Mouse (Mus musculus): ENCODE measurements at regions not wholly inside any gene's neighbourhood (a gene's known extent, or its start where the extent isn't known, plus 50 kb on each side); places are given as distances from the start of the nearest gene placed in this dataset.
A peak's percentile ranks its signal among the peaks of the same experiment; 100 is the strongest.

DNA sequence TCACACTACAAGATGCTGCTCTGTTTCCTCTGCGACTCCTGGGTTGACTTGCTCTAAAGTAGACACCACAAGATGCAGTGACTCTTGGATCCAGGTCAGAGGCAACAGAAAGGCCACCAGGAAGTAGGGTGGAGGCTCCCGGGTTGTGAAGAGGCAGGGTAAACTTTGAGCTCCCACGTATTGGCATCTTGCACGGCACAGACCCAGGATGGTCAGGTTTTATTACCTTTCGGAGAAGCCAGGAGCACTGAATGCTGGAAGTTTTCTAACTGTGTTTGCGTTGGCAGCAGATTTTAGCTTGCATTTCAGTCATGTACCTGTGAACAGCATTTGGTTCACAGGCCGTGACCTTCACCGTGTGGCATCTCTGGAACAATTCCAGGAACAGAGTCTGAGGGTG lies 227.2 kb upstream of the Foxq1 start:
- DNase-seq (ENCODE audit: low spot score in 2 of 2) = no peak

DNA sequence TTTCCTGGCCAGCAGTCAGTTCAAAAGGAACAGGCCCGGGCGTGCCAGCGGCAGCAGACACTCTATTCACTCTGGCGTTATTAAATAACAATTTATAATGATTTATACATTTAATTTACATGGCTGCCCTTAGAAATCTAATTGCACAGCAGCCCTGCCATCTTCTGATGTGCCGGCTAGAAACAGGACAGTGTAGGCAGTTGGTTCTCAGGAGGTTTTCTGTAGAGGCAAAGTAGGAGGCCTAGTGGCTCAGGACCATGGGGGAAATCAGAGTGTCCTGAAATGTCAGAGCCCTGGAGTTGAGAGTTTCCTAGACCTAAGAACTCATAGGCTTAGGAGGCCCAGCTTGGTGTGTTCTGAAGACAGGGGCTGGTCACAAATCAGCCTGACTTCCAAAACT lies 225.2 kb upstream of the Foxq1 start:
- no peak for DNase-seq (ENCODE audit: low spot score in 2 of 2)

DNA sequence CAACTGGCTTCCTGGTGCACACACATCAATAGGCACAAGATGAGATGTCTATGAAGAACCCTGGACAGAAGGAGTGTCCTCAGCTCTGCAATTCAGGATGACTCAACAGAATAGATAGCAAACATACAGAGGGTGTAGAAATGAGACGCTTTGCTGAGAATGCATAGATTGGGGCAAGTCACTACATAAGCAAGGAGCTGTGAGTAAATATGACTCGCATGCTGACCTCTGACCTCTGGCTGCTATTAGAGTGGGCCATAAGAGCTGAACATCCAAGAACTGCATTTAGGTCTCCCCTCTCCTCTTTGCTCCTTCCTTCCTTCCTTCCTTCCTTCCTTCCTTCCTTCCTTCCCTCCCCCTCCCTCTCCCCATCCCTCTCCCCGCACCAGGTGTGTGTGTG lies 221.0 kb upstream of the Foxq1 start:
- no peak for DNase-seq (ENCODE audit: low spot score in 2 of 2)

DNA sequence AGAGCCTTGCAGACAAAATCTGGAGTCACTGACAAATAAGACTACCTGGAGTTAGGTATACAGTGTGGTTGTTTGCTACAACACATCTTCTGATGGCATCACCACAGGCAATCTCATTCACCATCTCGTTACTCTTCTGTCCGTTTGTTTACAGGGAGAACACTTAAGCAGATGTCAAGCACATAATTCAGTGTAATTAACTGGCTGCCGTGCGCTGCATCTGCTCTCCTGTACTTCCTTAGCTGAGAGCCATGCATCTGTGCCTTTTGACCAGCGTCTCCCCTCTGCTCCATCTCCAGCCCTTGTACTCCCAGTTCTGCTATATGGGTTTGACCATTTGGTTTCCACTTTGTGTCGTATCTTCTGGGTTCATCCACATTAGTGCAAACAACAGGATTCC lies 218.3 kb upstream of the Foxq1 start:
- no peak for DNase-seq (ENCODE audit: low spot score in 2 of 2)

DNA sequence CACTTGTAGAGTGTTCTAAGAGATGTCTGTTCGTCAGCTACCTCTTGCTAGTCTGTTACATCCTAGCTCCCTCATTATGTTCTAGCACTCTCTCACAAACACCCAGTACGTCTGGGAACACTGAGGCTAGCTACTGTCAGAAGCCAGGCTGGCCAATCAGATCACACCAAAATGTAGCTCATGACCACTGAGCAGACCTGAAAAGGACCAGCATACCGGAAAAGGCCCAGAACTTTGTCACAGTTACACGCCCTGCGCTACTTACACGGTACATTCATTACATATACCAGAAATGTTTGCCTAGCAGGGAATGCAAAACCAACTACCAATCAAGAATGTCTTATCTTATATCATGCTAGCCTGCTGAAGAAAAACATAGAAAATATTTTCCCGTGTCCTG lies 216.5 kb upstream of the Foxq1 start:
- DNase-seq (ENCODE audit: low spot score in 2 of 2) = no peak

DNA sequence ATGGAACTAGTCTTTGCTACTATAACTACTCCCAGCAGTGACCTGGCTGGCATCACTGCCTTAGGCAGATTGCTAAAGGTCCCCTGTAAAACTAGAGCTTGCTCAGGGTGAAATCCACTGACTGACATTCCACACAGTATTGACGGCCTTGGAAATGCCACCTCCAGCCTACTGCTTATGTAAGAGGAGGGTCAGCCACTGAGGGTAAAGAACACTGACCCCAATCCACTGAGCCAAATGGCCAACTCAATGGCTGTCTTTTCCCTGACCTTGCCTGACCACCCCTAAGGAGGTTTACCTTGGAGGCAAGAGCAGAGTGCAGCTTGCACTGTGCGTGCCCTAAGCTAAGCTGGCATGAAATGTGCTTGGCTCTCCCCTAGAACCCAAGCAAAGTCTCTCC lies 216.0 kb upstream of the Foxq1 start:
- no peak for DNase-seq (ENCODE audit: low spot score in 2 of 2)

DNA sequence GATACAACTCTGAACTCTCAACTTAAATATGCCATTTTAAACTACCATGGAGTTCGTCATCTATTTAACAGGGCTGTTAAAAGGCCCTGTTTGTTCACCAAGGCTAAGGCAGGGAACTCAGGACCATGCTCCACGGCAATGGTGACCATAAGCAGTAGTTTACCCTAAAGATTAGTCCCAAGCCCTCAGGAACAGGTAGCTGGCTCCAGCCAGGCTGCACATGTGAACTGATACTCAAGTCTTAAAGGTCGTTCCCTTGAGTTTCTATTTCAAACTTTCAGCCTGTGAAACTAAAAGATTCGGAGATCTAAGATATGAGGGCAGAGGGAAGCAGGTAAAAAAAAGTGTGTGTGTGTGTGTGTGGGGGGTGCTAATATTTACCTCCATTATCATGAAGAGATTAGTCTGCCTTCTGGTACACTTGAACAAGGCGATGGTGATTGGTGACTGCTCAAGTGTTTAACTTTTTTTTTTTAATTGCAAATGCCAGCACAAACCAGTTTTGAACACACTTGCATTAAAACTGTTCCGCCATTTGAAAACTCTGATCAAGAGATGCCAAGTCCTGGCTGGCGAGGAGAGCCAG lies 215.5 kb upstream of the Foxq1 start:
- DNase-seq (ENCODE audit: low spot score in 2 of 2) = no peak

DNA sequence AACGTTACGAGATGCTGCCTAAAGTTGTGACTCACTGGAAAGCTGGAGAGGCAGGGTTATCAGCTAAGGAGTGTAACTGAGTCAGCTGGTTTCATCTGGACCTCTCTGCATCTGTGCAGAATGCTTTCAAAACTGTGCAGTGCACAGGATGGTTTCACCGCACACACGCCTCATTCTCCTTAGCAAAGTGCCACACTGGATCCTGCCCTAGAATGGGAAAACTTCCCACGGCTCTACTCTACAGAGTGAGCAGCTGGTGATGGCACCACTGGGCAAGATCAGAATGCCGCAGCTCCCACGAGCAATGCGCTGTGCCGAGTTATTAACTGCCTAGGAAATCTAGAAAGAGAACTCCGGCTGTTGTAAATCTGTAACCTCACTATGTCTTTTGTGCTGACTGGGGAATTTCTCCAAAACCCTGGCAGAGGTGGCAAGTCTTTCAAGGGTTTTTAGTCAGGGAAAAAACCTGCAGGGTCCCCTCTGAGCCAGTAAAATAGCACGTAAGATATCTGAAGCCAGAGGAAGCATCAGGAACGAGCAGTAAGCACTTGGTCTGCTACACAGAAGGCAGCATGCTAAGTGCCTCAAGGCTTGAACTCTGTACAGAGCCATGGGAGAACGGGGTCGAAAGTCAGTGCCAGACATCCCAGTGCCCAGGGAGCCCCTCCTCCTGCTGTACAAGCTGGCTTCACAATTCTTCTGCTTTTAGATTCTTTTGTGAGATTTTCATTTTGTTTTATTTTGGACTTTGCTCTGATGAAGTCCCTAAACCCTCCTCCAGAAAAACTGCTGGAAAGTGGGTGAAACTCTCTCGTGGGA lies 214.4 kb upstream of the Foxq1 start:
- DNase-seq (ENCODE audit: low spot score in 2 of 2) = peak; percentile 7 to 47

DNA sequence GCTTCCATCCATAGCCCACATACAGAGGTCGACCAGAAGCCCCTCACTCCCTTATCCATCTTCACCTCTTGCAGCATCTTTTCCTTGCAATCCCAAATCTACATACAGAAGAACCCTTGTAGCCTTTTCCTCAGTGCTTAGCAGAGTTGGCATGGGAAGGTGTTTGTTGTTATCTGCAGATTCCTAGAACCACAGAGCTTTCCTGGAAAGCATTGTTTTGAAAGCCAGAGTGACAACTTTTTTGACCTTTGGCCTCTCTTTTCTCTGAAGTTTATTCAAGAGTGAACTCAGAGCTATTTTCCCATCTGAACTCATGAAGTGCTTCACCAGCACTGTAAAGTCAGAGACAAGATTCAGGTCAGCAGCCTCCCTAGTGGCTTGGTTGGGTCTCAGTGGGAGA lies 209.7 kb upstream of the Foxq1 start:
- DNase-seq (ENCODE audit: low spot score in 2 of 2) = no peak

DNA sequence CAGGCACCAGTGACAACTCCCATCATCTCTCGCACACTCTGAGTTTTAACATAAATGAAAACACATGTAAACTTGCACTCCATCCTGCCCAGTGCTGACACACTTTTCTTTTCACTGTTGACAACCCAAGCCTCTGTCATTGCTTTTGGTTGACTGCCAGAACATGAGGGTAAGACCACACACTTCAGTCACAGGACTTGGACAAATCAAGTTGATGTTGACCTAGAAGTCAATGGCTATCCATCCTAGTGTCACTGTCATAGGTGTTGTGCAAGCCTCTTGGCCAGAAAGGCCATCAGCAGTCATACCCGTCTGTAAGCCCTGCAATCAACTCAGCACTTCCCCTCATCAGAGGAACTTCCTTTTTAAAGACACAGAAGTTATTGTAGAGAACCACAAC lies 208.9 kb upstream of the Foxq1 start:
- no peak for DNase-seq (ENCODE audit: low spot score in 2 of 2)

DNA sequence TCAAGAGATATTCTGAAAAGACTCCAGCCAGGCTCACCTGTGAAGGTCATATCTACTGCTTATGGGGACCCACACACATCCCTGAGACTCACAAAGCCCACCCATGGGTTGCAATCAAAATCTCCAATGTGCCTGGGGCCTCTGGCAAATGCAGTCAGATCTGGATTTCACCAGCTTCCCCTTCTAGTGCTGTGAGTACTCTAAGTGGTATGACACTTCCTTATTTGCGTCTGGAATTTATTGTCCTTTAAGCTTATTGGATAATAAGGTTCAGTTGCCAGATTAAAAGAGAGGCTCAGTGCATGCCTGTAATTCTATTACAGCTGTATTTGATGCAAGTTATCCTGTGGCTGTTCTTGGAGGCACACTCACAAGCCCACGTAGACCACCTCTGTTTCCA lies 206.3 kb upstream of the Foxq1 start:
- DNase-seq (ENCODE audit: low spot score in 2 of 2) = no peak

DNA sequence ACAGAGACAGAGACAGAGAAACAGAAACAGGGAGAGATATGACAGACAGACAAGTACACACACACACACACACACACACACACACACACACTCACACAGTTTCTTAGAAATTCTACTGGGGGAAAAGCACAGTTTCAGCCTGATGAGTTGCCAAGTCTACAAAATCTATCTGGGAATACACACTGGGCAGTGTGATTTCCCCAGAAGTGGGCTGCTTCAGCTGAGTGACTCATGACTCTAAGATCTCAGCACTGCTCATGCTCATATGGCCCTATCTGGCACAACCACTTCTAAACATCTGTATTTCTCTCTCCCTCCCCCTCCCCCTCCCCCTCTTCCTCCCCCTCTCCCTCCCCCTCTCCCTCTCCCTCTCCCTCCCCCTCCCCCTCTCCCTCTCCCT lies 204.5 kb upstream of the Foxq1 start:
- DNase-seq (ENCODE audit: low spot score in 2 of 2) = no peak

DNA sequence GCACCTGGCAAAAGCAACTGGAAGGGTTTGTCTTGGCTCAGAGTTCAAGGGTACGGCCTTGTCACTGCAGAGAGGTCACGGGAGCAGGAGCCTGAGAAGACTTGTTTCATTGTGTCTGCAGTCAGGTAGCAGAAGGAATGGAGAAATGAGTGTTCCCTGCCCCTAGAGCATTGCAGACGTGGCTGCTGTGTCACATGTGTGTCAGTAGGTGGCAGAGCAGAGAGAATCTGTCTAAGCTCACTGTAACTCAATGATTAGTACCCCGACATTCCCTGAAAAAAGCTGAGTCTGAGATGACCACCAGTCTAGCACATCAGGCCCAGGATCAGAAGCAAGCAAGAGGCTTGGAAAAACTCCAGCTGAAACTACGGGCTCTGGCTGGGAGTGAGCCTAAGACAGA lies 203.1 kb upstream of the Foxq1 start:
- DNase-seq (ENCODE audit: low spot score in 2 of 2) = no peak

DNA sequence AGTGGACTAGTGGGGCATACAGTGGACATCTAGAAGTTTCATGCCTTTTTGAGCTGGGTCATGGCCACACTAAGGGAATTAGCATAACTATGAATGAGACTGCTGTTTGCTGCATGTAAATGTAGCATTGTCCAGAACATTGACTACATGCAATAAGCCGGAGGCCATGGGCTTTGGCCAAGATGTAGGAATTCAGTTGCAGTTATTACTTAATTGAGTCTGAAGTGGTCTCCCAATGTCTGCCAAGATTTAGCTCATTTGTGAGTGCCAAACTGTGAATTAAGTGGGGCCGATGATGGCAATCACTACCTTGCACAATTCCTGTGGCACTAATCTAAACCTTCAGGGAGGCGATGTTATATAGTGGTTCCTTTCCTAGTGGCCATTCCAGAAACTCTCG lies 196.6 kb upstream of the Foxq1 start:
- no peak for DNase-seq (ENCODE audit: low spot score in 2 of 2)

DNA sequence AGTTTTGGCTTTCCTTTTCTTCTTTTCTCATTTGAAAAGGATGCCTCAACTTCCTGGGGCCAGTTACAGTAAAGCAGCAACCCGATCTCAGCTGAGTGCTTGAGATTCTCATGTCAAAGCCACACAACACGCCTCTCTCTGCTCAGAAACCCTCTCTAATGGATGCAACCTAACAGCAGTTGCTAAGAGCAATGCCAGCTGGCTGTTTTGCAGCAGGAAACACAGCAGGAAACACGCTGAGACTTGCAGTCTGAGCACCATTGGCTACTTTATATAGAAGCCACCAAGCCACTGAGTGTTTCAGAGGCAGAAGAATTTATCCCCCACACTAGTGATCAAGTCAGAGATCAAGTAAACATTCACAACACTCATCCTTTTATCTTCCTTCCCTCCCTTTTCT lies 193.5 kb upstream of the Foxq1 start:
- DNase-seq (ENCODE audit: low spot score in 2 of 2) = no peak

DNA sequence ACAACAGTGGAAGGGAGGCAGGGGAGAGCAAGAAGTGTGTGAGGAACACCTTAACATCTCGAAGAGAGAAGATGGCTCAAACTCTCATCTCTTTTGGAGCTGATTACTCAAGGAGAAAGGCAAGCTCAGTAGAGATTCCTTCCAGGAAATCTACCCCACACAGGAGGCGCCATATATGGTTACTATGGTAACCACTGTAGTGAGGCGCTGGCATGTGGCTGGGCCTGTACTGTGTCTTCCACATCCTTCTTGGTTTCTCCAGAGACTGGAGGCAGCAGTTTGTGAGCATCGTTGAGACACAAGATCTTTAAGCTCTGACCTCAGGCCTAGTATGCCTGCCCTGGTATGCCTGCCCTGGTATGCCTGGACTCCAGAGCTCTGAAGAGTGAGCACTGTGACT lies 191.6 kb upstream of the Foxq1 start:
- DNase-seq (ENCODE audit: low spot score in 2 of 2) = no peak

DNA sequence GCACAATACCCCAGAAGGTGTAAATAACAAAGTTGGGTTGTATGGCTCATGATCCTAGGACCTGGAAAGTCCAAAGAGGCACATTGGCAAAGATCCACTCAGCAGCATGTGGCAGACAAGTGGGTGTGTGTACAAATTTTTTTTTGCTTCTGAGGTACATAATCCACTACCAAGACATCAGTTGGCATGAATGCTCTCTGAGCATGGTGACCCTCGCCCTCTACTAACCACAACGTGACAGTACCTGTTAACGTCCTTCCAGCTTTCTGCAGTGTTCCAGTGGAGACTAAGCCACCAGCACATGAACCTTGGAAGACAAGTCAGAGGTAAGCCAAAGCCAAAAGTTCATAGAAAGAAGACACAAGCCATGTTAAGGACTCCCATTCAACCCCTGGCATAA lies 188.7 kb upstream of the Foxq1 start:
- DNase-seq (ENCODE audit: low spot score in 2 of 2) = no peak

DNA sequence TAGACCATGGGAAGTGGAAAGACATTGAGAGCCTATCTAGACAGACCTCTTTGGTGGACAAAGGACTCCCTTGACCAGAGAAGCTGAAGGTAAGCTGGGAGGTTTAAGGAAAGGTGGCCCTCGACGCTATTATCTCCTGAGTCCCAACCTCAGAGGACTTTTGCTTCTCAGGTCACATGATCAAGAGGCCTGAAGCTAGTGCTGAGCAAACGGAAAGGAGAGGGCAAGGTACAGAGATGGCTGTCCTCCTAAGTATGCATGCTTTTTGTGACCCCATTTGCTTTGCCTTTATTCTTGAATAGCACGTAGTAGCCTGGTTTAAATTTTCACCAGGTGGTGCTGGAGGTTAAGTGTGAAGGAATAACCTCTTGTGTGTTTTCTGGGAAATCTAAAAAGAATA lies 186.8 kb upstream of the Foxq1 start:
- no peak for DNase-seq (ENCODE audit: low spot score in 2 of 2)

DNA sequence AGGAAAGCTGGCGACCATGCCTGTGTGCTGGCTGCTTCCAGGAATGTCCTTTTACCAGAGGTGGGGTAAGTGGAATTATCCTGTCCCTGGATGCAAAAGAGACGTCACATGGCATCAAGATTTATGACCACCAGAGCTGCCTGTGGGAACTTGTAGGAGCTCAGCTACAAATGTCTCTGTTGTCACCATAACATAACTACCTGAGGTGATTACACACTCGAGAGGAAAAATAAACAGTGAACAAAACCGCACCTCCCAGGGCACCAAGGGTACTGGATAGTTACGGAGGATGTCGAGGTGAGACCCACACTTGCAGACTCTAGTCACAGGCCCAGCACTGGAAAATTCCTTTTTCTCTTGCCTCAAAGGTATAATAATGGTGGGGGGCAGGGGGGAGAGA lies 185.1 kb upstream of the Foxq1 start:
- DNase-seq (ENCODE audit: low spot score in 2 of 2) = no peak

DNA sequence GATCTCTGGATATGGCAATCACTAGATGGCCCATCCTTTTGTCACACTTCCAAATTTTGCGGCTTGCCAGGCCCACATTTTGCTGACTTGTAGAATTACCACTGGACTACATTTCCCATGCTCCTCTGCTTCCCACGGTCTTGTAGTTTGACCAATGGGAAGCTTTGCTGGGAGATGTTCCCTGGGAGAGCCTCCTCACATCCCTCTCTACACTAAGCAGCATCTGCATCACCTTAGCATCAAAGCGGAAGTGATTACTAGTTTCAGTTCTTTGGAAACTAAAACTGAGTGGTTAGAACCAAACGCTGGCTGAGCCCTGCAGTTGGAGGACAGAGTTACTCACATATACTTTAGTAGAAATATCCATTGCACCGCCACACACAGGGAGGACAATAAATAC lies 181.9 kb upstream of the Foxq1 start:
- peak in 1 of 2 experiments; percentile 6 for DNase-seq (ENCODE audit: low spot score in 2 of 2)

DNA sequence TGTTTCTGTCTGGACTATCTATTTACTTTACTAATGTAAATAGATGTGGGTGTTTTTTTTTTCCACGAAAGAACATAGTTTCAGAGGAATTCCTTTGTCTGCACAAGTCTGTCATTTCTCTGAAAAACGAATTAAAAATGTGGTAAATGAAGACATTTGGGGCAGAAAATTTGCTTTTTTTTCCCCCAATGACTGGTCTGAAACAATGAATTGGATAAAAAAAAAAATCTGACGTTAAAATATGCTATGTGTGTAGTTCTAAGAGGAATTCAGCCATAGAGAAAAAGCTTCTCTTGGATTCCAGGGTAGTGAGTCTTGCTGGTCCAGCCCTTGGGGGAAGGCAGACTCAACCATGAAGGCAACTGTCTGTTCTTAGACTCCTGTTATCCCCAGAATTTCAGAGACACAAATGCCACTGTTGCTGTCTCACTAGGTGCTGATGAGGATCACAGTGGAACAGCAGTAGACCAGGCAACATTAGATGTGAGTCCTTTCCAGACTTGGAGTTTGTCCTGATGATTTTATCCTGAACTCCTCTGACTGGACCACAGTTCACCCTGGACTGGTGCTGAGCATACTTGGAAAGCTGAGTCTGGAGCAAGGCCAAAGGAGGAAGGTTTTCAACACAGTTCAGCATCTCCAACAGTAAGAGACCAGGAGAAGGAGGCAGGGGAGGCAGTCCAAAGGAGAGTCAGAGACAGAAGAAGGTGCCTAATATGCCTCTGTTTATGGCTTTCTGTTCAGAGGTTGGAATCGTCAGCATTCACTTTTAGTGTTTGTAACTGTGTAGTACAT lies 162.3 kb upstream of the Foxq1 start:
- DNase-seq (ENCODE audit: low spot score in 2 of 2) = no peak

DNA sequence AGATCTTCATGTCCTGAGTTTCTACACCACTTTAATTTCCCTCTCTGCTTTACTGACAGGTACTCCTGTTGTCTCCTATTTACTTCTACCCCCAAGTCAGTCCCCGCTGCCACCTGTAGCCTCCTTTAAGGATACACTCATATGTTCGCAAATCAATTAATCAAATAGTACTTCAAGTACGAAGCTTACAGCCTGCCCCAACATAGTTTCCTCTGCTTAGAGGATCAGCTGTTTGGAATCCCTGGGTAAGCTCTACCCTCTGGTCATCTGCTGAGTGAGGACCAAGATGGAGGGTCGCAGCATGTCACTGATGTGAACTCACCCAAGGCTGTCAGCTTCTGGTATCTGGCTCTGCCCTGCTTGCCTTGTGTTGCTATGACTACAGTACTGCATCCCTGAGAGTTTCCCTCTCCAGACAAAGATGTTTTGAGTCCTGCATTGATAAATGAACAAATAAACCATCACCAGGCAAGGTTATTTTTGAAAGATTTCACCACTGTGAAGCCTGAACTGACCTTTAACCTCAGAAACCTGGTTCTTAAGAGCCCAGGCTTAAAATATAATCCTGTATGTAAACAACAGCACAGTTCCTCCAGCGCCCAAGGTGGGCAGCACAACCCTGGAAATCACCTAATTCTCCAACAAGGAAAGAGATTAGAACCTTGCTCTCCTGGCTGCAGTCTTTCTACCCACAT lies 159.6 kb upstream of the Foxq1 start:
- no peak for DNase-seq (ENCODE audit: low spot score in 2 of 2)
